Mouse (Mus musculus): ENCODE measurements around the gene Foxd4.

- TF ChIP-seq CTCF (IDR thresholded peaks at IDR 0.05; ENCODE audit: control insufficient read depth, insufficient read depth, low read length): no peak
- no peak for TF ChIP-seq POLR2A (IDR thresholded peaks at IDR 0.05; ENCODE audit: borderline replicate concordance, control insufficient read depth, low read depth, low read length)
Measured at GRCm38 (mm10) chr19:24851456-24852315, 49.3 kb downstream of the Foxd4 start.

Data from bone marrow, adult 2 months (tissue).